Mouse (Mus musculus): ENCODE data around the gene Dennd4c. TPM values are rescaled to one million over a fixed set of nuclear protein-coding genes. Genes with fewer than 3 reads are reported as not detected.
"Not testable (repeated sequence)": the region's sequence is repeated elsewhere in the genome, so short reads cannot be mapped to it uniquely, and the experiment has no call there.

Gene Dennd4c
- polyA plus RNA-seq, 1 experiment from 2014 or later = 3.6 TPM

DNA sequence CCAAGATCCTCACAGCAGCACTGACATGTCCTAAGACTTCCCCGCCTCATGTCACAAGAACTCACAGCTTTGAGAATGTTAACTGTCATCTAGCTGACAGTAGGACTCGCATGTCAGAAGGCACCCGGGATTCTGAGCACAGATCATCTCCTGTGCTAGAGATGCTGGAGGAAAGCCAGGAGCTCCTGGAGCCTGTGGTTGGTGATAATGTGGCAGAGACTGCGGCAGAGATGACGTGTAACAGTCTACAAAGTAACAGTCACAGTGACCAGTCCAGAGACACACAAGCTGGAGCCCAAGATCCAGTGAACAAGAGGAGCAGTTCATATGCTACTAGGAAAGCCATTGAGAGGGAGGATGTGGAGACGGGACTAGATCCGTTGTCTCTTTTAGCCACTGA is 76.8 kb downstream of the Dennd4c start:
- Histone ChIP-seq H3K4me2 (no peak overlapping the region), H3K27ac (no peak overlapping the region), H3K9ac (no peak overlapping the region), H3K9me3 (no peaks in the 10 kb centered on the region), H3K4me1 (no peaks in the 10 kb centered on the region), H3K4me3 (no peak overlapping the region), H3K27me3 (replicated peaks) (no peaks in the 10 kb centered on the region), H3K36me3 (replicated peaks) (peaks cover 19% of the 10 kb centered on the region)
- WGBS = 92% methylated on average over 7 of the region's 7 CpGs
- ATAC-seq (replicated peaks) = no peak

- no peaks in the 10 kb centered on the region for H3K4me1 ChIP-seq
- H3K9me3 ChIP-seq = no peaks in the 10 kb centered on the region
- WGBS = 93% methylated on average over 2 of the region's 2 CpGs
- H3K27ac ChIP-seq = no peak overlapping the region
- peaks cover 12% of the 10 kb centered on the region for H3K36me3 ChIP-seq (replicated peaks)
- no peak overlapping the region for H3K4me2 ChIP-seq
- ATAC-seq (replicated peaks) = no peak
- H3K9ac ChIP-seq = no peak overlapping the region
- H3K4me3 ChIP-seq = no peak overlapping the region
- H3K27me3 ChIP-seq (replicated peaks) = no peaks in the 10 kb centered on the region
Measured at GRCm38 (mm10) chr4:86831896-86832295, 83.5 kb downstream of the Dennd4c start.

DNA sequence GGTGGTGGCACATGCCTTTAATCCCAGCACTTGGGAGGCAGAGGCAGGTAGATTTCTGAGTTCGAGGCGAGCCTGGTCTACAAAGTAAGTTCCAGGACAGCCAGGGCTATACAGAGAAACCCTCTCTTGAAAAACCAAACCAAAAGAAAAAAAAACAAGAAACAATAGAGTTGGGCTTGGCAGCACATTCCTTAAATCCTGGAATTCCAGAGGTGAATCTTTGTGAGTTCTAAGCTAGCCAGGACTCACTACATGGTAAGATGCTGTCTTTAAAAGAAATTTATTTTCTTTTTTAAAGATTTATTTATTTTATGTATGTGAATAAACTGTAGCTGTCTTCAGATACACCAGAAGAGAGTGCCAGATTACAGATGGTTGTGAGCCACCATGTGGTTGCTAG is 92.8 kb downstream of the Dennd4c start:
- not testable (repeated sequence) for H3K4me3 ChIP-seq; ATAC-seq (replicated peaks); H3K27me3 ChIP-seq (replicated peaks); H3K4me1 ChIP-seq; H3K9me3 ChIP-seq; H3K4me2 ChIP-seq; H3K27ac ChIP-seq; H3K9ac ChIP-seq
- WGBS = 99% methylated on average over 2 of the region's 2 CpGs
- peaks cover 37% of the 10 kb centered on the region for H3K36me3 ChIP-seq (replicated peaks)

DNA sequence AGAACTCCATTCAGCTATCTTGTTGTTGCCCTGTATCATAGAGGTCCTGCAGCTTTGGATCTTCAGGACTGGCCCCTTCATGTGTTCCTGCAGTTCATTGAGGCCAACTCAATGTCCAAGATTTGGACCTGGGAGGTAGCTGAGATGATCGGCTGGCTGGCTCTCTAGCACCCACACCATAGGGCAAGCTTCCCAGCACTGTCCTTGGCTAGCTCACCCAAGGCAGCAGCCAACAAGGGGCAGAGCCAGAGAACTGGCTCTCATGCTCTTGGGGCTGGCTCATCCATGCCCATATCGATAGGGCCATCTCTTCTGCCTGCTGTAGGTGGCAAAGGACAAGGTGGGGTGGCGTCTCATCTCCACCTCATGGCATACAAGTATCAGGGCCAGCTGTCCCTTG is 97.0 kb downstream of the Dennd4c start:
- H3K27ac ChIP-seq = no peak overlapping the region
- H3K36me3 ChIP-seq (replicated peaks) = peaks cover 27% of the 10 kb centered on the region
- ATAC-seq (replicated peaks) = no peak
- H3K9me3 ChIP-seq = no peaks in the 10 kb centered on the region
- no peaks in the 10 kb centered on the region for H3K4me1 ChIP-seq
- WGBS = 99% methylated on average over 3 of the region's 3 CpGs
- H3K4me3 ChIP-seq = no peak overlapping the region
- H3K27me3 ChIP-seq (replicated peaks) = no peaks in the 10 kb centered on the region
- no peak overlapping the region for H3K9ac ChIP-seq
- H3K4me2 ChIP-seq = no peak overlapping the region

- no peak overlapping the region for H3K4me2 ChIP-seq
- no peaks in the 10 kb centered on the region for H3K27me3 ChIP-seq (replicated peaks)
- H3K4me1 ChIP-seq = no peaks in the 10 kb centered on the region
- no peak overlapping the region for H3K4me3 ChIP-seq
- ATAC-seq (replicated peaks) = no peak
- no peak overlapping the region for H3K9ac ChIP-seq
- H3K27ac ChIP-seq = no peak overlapping the region
- peaks cover 28% of the 10 kb centered on the region for H3K36me3 ChIP-seq (replicated peaks)
- no peaks in the 10 kb centered on the region for H3K9me3 ChIP-seq
- 94% methylated on average over 2 of the region's 2 CpGs for WGBS
Measured at GRCm38 (mm10) chr4:86847246-86847645, 98.9 kb downstream of the Dennd4c start.

DNA sequence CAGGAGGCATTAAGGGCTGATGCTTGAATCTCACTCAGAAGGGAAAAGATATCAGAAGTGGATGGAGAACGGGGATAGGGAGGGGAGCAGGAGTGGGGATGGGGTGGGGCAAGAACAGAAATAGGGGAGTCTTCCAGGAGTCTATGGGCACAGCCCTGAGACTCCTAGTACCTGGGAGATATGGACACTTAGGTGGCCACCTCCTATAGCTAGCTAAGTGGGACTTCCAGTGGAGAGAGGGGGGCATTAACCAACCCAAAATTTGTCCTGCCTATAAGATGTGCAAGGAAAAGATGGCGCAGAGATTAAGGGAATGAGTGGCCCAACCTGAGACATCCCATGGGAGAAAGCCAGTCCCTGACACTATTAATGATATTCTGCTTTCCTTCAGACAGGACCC is 103.0 kb downstream of the Dennd4c start:
- H3K4me3 ChIP-seq = no peak overlapping the region
- H3K9ac ChIP-seq = no peak overlapping the region
- H3K27ac ChIP-seq = no peak overlapping the region
- 0 out of 2 replicates have a peak, but pooled peaks have one; percentile 46 for ATAC-seq (replicated peaks)
- H3K4me1 ChIP-seq = peaks cover 12% of the 10 kb centered on the region
- H3K4me2 ChIP-seq = no peak overlapping the region
- H3K36me3 ChIP-seq (replicated peaks) = peaks cover 30% of the 10 kb centered on the region
- H3K27me3 ChIP-seq (replicated peaks) = no peaks in the 10 kb centered on the region
- 88% methylated on average over 2 of the region's 2 CpGs for WGBS
- H3K9me3 ChIP-seq = no peaks in the 10 kb centered on the region

- peaks cover 30% of the 10 kb centered on the region for H3K36me3 ChIP-seq (replicated peaks)
Measured at GRCm38 (mm10) chr4:86852018-86852417, 103.7 kb downstream of the Dennd4c start.

GRCm38 (mm10) chr4:86852813-86853590 is 104.6 kb downstream of the Dennd4c start:
- WGBS = 87% methylated on average over 4 of the region's 4 CpGs
- H3K9ac ChIP-seq = no peak overlapping the region
- H3K9me3 ChIP-seq = no peaks in the 10 kb centered on the region

More at GRCm38 (mm10) chr4:86852018-86852417, 103.7 kb downstream of the Dennd4c start:
- ATAC-seq (replicated peaks) = no peak
- Histone ChIP-seq H3K4me1 (peaks cover 13% of the 10 kb centered on the region), H3K4me2 (no peak overlapping the region), H3K9ac (no peak overlapping the region), H3K27ac (no peak overlapping the region), H3K27me3 (replicated peaks) (no peaks in the 10 kb centered on the region), H3K4me3 (no peak overlapping the region), H3K9me3 (no peaks in the 10 kb centered on the region)
- WGBS = 68% methylated on average over 3 of the region's 3 CpGs

GRCm38 (mm10) chr4:86856304-86857112 is 108.2 kb downstream of the Dennd4c start:
- no peaks in the 10 kb centered on the region for H3K9me3 ChIP-seq
- ATAC-seq (replicated peaks) = peak; percentile 21
- 2% methylated on average over 50 of the region's 50 CpGs for WGBS

More at GRCm38 (mm10) chr4:86852813-86853590, 104.6 kb downstream of the Dennd4c start:
- ATAC-seq (replicated peaks) = no peak
- H3K4me1 ChIP-seq = peaks cover 14% of the 10 kb centered on the region
- no peak overlapping the region for H3K27ac ChIP-seq
- H3K4me3 ChIP-seq = no peak overlapping the region
- no peak overlapping the region for H3K4me2 ChIP-seq
- peaks cover 27% of the 10 kb centered on the region for H3K36me3 ChIP-seq (replicated peaks)
- no peaks in the 10 kb centered on the region for H3K27me3 ChIP-seq (replicated peaks)

DNA sequence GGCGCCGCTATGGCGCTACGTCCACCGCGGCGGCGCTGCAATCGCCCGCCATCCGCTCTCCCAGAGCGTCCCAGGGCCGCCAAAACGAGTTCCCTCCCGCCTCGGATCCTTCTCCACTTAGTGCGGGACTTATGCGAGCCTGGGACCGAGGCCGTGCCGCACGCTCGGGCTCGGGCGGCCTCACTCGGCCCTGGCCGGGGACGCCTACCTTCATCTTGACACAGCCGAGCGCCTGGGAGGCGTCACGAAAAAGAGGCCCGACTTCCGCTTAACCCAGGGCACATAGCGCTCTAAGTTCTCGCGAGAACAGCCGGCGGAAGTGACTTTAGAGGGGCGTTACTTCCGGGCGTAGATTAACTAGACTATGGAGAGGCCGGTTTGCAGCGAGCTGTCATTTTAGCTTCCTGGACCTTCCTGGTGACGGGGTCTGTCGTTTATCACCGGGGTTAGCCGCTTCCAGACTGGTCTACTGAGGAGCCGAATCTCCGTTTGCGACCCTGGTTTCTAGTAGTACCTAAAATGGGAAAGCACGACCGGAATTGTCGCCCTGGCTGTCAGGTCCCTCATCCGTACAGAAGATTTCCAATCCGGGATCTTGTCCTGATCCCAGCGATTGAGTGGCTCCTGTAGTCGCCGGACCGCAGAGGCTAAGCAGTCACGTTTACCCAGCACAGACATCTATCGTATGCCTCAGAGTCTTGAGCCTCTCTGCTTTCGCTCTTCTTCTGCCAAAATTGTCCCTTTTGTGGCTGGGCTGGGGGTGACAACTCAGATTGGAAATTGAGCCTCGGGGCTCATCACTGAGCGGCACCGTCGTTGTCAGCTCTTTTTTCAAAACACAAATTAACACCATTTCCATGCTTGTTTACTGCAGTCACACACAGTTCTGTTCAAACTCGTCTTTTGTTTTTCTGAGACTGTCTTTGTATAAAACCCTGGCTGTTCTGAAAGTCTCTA is 109.0 kb downstream of the Dennd4c start, which contains the start of gene Rps6:
Rps6 (minus strand) TSS at position 300 of the 957 bp plus-strand sequence.
- Histone ChIP-seq H3K27ac (peak within 1 kb of the TSS; percentile 90), H3K27me3 (replicated peaks) (no peaks in the 10 kb centered on the region), H3K9me3 (no peaks in the 10 kb centered on the region), H3K4me3 (peak within 1 kb of the TSS; percentile 59), H3K36me3 (replicated peaks) (peaks cover 23% of the 10 kb centered on the region), H3K4me1 (peaks cover 20% of the 10 kb centered on the region), H3K9ac (peak within 1 kb of the TSS; percentile 83), H3K4me2 (peak within 1 kb of the TSS; percentile 68)
- peak; percentile 99 for ATAC-seq (replicated peaks)
- under 1% methylated on average over 68 of the region's 68 CpGs for WGBS

More at GRCm38 (mm10) chr4:86856304-86857112, 108.2 kb downstream of the Dennd4c start:
- Histone ChIP-seq H3K36me3 (replicated peaks) (peaks cover 23% of the 10 kb centered on the region), H3K4me1 (peaks cover 20% of the 10 kb centered on the region), H3K4me2 (peak overlapping the region; percentile 63), H3K9ac (peak overlapping the region; percentile 81), H3K27me3 (replicated peaks) (no peaks in the 10 kb centered on the region), H3K4me3 (peak overlapping the region; percentile 59), H3K27ac (peak overlapping the region; percentile 90)

DNA sequence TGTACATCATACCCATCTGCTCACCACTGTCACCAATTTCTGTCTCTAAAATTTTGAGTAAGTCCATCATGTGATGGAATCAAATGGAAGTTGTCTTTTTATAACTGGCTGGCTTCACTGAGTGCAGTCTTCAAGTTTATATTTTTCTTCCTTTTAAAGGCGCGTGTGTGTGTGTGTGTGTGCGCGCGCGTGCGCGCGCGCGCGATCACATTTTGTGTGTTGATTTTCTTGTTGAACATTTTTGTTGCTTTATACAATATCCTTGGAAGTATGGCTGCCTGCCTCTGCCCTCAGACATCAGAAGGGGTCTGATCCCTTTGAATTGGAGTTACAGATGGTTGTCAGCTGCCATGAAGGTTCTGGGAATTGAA is 109.7 kb downstream of the Dennd4c start:
- no peaks in the 10 kb centered on the region for H3K27me3 ChIP-seq (replicated peaks)
- H3K9ac ChIP-seq = peak overlapping the region; percentile 83
- peak overlapping the region; percentile 68 for H3K4me2 ChIP-seq
- H3K27ac ChIP-seq = peak overlapping the region; percentile 90
- WGBS = 62% methylated on average over 12 of the region's 12 CpGs
- ATAC-seq (replicated peaks) = no peak; the same call in 1 of the 2 replicates
- H3K4me1 ChIP-seq = peaks cover 20% of the 10 kb centered on the region
- no peaks in the 10 kb centered on the region for H3K9me3 ChIP-seq
- peak overlapping the region; percentile 59 for H3K4me3 ChIP-seq
- peaks cover 20% of the 10 kb centered on the region for H3K36me3 ChIP-seq (replicated peaks)
